Mouse (Mus musculus) left cerebral cortex, postnatal 4 days (tissue): ENCODE results near the gene Ankzf1. TPM values are rescaled to one million over a fixed set of nuclear protein-coding genes. Genes with fewer than 3 reads are reported as not detected.

ENCODE experiments used
- DNase-seq: peaks from one replicate; pipeline ENCODE4 v3.0.0-alpha.2; 2022
- intact Hi-C: fragments of 180-260 bp; cut with DNase I; formaldehyde crosslinking; loops from one replicate; pipeline ENCODE4 v1.15.1; 2025
- total RNA-seq, 2 experiments: library from RNA; stranded (reverse); gene quantifications; 2 replicates each; pipeline ENCODE4 v1.2.3; 2021

Gene Ankzf1
- total RNA-seq: 10 to 100 TPM; 12.7 to 18.1 TPM

GRCm38 (mm10) chr1:75191622-75192402 is at the start of gene Ankzf1, which contains the start of gene Atg9a:
TSS of gene Ankzf1 (plus strand) at chr1:75192151.
TSS of gene Atg9a (minus strand) at chr1:75192196.
- intact Hi-C loops: no loop called here
- DNase-seq: peak; percentile 94

GRCm38 (mm10) chr1:75142301-75143261 is 49.4 kb upstream of the Ankzf1 start, which contains the start of the genes Cnppd1 and Retreg2:
TSS of gene Cnppd1 (minus strand) at chr1:75142711.
TSS of gene Retreg2 (plus strand) at chr1:75142778.
- intact Hi-C loops: no loop called here
- peak; percentile 97 for DNase-seq

- no peak for DNase-seq
- intact Hi-C loops: no loop called here
These were observed 46.4 kb upstream of the Ankzf1 start for GRCm38 (mm10) chr1:75145589-75145988.

GRCm38 (mm10) chr1:75147411-75148135 is 44.4 kb upstream of the Ankzf1 start:
- intact Hi-C loops: no loop called here
- DNase-seq: no peak

- intact Hi-C loops: no loop called here
- no peak for DNase-seq
These were observed 43.2 kb upstream of the Ankzf1 start for GRCm38 (mm10) chr1:75148727-75149126.

- intact Hi-C loops: no loop called here
- DNase-seq: no peak
These were observed 36.1 kb upstream of the Ankzf1 start for GRCm38 (mm10) chr1:75155837-75156236.

- intact Hi-C loops: no loop called here
- DNase-seq: no peak
These were observed 33.0 kb upstream of the Ankzf1 start for GRCm38 (mm10) chr1:75158990-75159389.

GRCm38 (mm10) chr1:75159540-75160255 is 32.3 kb upstream of the Ankzf1 start:
- DNase-seq: no peak
- intact Hi-C loops: no loop called here

- no peak for DNase-seq
- intact Hi-C loops: no loop called here
These were observed 31.7 kb upstream of the Ankzf1 start for GRCm38 (mm10) chr1:75160256-75160617.

- intact Hi-C loops: no loop called here
- DNase-seq: no peak
These were observed 23.9 kb upstream of the Ankzf1 start for GRCm38 (mm10) chr1:75168093-75168471.

- DNase-seq: peak; percentile 97
- intact Hi-C loops: no loop called here
These were observed 23.2 kb upstream of the Ankzf1 start, which contains the start of gene Zfand2b for GRCm38 (mm10) chr1:75168472-75169464. TSS of gene Zfand2b (plus strand) at chr1:75168646.

GRCm38 (mm10) chr1:75179334-75180104 is 12.4 kb upstream of the Ankzf1 start:
- DNase-seq: peak; percentile 95
- intact Hi-C loops: no loop called here

GRCm38 (mm10) chr1:75180105-75180590 is 11.8 kb upstream of the Ankzf1 start, which contains the start of gene Abcb6:
TSS of gene Abcb6 (minus strand) at chr1:75180392.
- intact Hi-C loops: no loop called here

GRCm38 (mm10) chr1:75180741-75181140 is 11.2 kb upstream of the Ankzf1 start:
- intact Hi-C loops: no loop called here
- DNase-seq: no peak

More at GRCm38 (mm10) chr1:75180105-75180590, 11.8 kb upstream of the Ankzf1 start, which contains the start of gene Abcb6:
- DNase-seq: peak; percentile 89

GRCm38 (mm10) chr1:75181377-75181870 is 10.5 kb upstream of the Ankzf1 start:
- intact Hi-C loops: no loop called here
- DNase-seq: no peak

- intact Hi-C loops: no loop called here
- no peak for DNase-seq
These were observed 9.8 kb upstream of the Ankzf1 start for GRCm38 (mm10) chr1:75182160-75182559.

- intact Hi-C loops: no loop called here
- no peak for DNase-seq
These were observed 6.5 kb upstream of the Ankzf1 start for GRCm38 (mm10) chr1:75185495-75185894.

- intact Hi-C loops: no loop called here
These were observed 4.8 kb upstream of the Ankzf1 start for GRCm38 (mm10) chr1:75187126-75187525.

More at GRCm38 (mm10) chr1:75187126-75187525, 4.8 kb upstream of the Ankzf1 start:
- no peak for DNase-seq
